Mouse (Mus musculus) hindbrain, embryonic 13.5 days (tissue): ENCODE data around the gene Pax9. TPM values are rescaled to one million over a fixed set of nuclear protein-coding genes. Genes with fewer than 3 reads are reported as not detected.
A peak's percentile ranks its signal among the peaks of the same experiment; 100 is the strongest.

Source experiments
- ATAC-seq: fragments of 200-750 bp; cut with Nextera tagmentation; 2 replicates; pipeline ENCODE4 v1.8.0; 2017; ENCODE audit warnings: moderate TSS enrichment; ENCODE audit not compliant: low FRiP score
- H3K27ac ChIP-seq: fragments of 300-500 bp; sonication (generic); 2 replicates; pipeline ENCODE4 v1.5.1; 2015; ENCODE audit warnings: inconsistent platforms, mild to moderate bottlenecking, moderate library complexity
- H3K27me3 ChIP-seq: fragments of 300-500 bp; sonication (generic); 2 replicates; pipeline ENCODE4 v1.6.1; 2015; ENCODE audit warnings: mild to moderate bottlenecking, inconsistent platforms
- H3K36me3 ChIP-seq: fragments of 300-500 bp; sonication (generic); 2 replicates; pipeline ENCODE4 v1.6.1; 2015; ENCODE audit warnings: mild to moderate bottlenecking, inconsistent platforms
- H3K4me1 ChIP-seq: fragments of 300-500 bp; sonication (generic); replicated peaks from 2 replicates; pipeline ENCODE4 v1.6.1; 2015; ENCODE audit warnings: inconsistent platforms
- H3K4me2 ChIP-seq: fragments of 300-500 bp; sonication (generic); 2 replicates; pipeline ENCODE4 v1.6.1; 2015; ENCODE audit warnings: inconsistent platforms, mild to moderate bottlenecking, moderate library complexity
- H3K4me3 ChIP-seq: fragments of 300-500 bp; sonication (generic); 2 replicates; pipeline ENCODE4 v1.5.1; 2015; ENCODE audit warnings: mild to moderate bottlenecking, inconsistent platforms
- H3K9ac ChIP-seq: fragments of 300-500 bp; sonication (generic); 2 replicates; pipeline ENCODE4 v1.6.1; 2015; ENCODE audit warnings: mild to moderate bottlenecking, inconsistent platforms
- H3K9me3 ChIP-seq: fragments of 300-500 bp; sonication (generic); 2 replicates; pipeline ENCODE4 v1.6.1; 2016; ENCODE audit warnings: inconsistent platforms
- WGBS: fragments of 180-500 bp; shearing (Covaris S2); methylation state at CpG from one replicate; pipeline ENCODE4 v1.1.7; 2015; 5-methylcytosine and 5-hydroxymethylcytosine counted together
- polyA plus RNA-seq: library from polyadenylated mRNA; unstranded; fragments of >200 nt; fragmentation: Nextera tagmentation; extraction: Ambion mirVana; gene quantifications from 2 replicates; pipeline ENCODE4 v1.2.1, GENCODE M21; 2015

Pax9 gene
- polyA plus RNA-seq = 0.05 and 0.23 TPM in 2 replicates

DNA sequence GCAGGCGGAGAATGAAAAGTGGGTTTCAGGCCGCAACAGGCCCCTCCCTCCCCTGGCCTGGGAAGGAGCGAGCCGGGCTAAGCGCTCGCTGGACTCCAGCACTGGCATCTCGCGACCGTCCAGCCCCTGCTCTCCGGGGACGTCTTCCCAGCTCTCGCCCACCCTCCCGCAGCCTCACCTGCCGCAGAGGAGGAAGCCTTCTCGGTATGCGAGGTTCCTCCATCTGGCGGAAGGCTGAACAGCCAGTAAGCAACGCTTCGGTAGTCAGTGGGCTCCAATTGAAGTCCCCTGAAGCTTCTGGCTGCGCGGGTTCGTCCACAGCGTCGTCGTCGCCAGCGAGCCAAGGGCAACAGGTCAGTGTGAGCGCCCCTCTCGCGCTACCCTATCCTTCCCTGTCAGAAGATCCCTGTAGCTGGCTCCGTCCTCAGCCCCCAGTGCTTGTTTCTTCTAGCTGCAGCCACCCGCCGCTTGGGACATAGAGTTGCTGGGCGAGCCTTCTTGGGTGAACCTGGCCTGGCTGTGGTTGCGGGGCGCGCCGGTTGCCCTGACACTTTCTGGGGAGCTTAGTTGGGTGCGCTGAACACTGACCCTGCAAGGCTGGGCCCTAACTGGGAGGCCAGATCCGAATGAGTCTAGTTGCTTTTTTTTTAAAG is at the start of gene Pax9:
Pax9 (plus strand) TSS at position 341 of the 653 bp plus-strand sequence.
- no peak within 1 kb of the TSS for H3K9ac ChIP-seq
- no peaks in the 10 kb centered on the region for H3K9me3 ChIP-seq
- no peak within 1 kb of the TSS; the same call in 1 of the 2 replicates for H3K4me3 ChIP-seq
- H3K4me2 ChIP-seq = no peak within 1 kb of the TSS
- under 1% methylated on average over 39 of the region's 40 CpGs for WGBS
- H3K27me3 ChIP-seq = peaks cover 99% of the 10 kb centered on the region
- H3K4me1 ChIP-seq = peaks cover 17% of the 10 kb centered on the region
- no peak within 1 kb of the TSS for H3K27ac ChIP-seq
- no peak for ATAC-seq
- H3K36me3 ChIP-seq = no peaks in the 10 kb centered on the region

DNA sequence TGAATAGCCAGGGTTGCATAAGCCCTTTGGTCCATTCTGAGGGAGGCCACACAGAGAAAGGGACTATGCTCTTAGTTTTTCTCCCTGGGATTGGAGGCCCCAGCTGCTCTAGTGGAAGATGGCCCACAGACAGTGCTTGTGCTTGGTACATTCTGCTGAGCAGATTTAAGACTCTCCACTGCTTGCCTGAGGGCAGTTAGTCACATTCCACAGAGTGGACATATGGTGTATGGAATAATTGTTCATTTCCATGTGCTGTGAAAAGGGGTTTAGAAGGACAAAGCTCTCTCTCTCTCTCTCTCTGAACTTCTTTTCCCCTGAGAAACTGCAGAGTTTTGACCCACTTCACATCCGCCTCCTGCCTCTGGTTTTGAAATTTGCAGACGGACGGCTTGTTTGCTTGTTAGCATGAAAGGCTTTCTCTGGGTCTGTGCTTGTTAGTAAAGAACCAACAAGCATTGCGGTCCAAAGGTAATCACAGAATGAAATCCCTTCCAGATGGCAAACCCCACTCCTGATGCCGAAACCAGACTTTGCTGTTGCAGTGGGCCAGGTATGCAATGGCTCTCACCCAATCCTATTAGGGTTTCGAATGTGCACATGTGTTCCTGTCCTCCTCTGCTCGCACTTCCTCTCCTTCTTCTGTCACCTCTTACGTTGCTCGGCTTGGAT is 22.0 kb upstream of the Pax9 start:
- H3K9ac ChIP-seq = no peak overlapping the region
- H3K4me1 ChIP-seq = no peaks in the 10 kb centered on the region
- no peak for ATAC-seq
- no peaks in the 10 kb centered on the region for H3K36me3 ChIP-seq
- peaks cover 3% of the 10 kb centered on the region; the same call in 1 of the 2 replicates for H3K27me3 ChIP-seq
- 84% methylated on average over 9 of the region's 9 CpGs for WGBS
- no peak overlapping the region for H3K27ac ChIP-seq
- no peak overlapping the region for H3K4me2 ChIP-seq
- H3K9me3 ChIP-seq = no peaks in the 10 kb centered on the region
- no peak overlapping the region for H3K4me3 ChIP-seq

DNA sequence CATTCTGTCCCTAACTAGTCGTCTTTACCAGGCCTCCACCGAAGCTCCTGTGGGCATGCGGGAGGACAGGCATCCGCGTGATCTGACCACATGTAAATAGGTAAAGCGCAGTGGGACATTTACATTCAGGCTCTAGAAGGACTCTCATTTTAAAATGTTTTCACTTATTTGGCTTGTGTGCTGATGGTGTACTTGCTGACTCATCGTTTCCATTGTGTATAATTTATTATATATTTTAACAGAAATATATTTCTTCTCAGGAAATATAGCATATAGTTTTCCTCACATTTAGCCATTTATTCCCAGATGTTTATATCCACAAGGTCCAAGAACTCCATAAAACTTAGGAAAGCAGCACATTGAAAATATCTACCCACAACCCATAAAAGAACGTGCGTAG is 20.8 kb upstream of the Pax9 start:
- Histone ChIP-seq H3K36me3 (no peaks in the 10 kb centered on the region), H3K27me3 (peaks cover 10% of the 10 kb centered on the region; the same call in 1 of the 2 replicates), H3K4me1 (no peaks in the 10 kb centered on the region), H3K9me3 (no peaks in the 10 kb centered on the region), H3K9ac (no peak overlapping the region), H3K27ac (no peak overlapping the region), H3K4me2 (no peak overlapping the region), H3K4me3 (no peak overlapping the region)
- WGBS = 94% methylated on average over 9 of the region's 9 CpGs
- ATAC-seq = no peak

- Histone ChIP-seq H3K27ac (no peak overlapping the region), H3K9ac (no peak overlapping the region), H3K4me1 (no peaks in the 10 kb centered on the region), H3K36me3 (no peaks in the 10 kb centered on the region), H3K4me2 (no peak overlapping the region), H3K4me3 (no peak overlapping the region), H3K9me3 (no peaks in the 10 kb centered on the region), H3K27me3 (peaks cover 44% of the 10 kb centered on the region)
- 33% methylated on average over 3 of the region's 3 CpGs for WGBS
- no peak for ATAC-seq
Observed at GRCm38 (mm10) chr12:56674726-56675125, 16.8 kb upstream of the Pax9 start.

DNA sequence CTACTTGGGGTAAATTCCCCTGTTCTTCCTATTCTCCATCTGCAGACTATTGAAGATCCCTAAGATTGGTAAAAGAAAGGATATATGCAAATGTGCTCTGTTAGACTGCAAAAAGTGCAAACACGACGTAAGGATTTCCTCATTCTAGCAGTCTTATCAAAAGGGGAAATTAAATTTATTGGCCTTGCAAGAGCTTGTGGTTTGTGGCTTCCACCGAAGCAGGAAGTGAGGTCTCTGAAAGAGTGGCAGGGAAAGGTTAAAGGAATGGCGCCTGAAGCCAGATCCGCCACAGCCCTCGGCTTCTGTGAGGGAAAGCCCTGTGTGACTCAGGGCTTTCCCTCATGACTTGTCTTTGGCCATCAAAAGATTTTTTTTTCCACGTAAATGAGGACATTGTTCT is 13.9 kb upstream of the Pax9 start:
- no peak overlapping the region for H3K27ac ChIP-seq
- 73% methylated on average over 7 of the region's 7 CpGs for WGBS
- H3K36me3 ChIP-seq = no peaks in the 10 kb centered on the region
- ATAC-seq = no peak
- H3K4me1 ChIP-seq = peaks cover 7% of the 10 kb centered on the region
- no peak overlapping the region for H3K4me3 ChIP-seq
- no peak overlapping the region for H3K9ac ChIP-seq
- H3K4me2 ChIP-seq = no peak overlapping the region
- peaks cover 73% of the 10 kb centered on the region for H3K27me3 ChIP-seq
- no peaks in the 10 kb centered on the region for H3K9me3 ChIP-seq

- H3K36me3 ChIP-seq = no peaks in the 10 kb centered on the region
- H3K27ac ChIP-seq = no peak overlapping the region
- peak overlapping the region; percentile 64 for H3K4me2 ChIP-seq
- H3K9me3 ChIP-seq = no peaks in the 10 kb centered on the region
- peak overlapping the region; percentile 61; the same call in 1 of the 2 replicates for H3K9ac ChIP-seq
- ATAC-seq = peak; percentile 76
- H3K4me1 ChIP-seq = peaks cover 7% of the 10 kb centered on the region
- 1% methylated on average over 38 of the region's 38 CpGs for WGBS
- H3K4me3 ChIP-seq = peak overlapping the region; percentile 37
- peaks cover 96% of the 10 kb centered on the region for H3K27me3 ChIP-seq
Observed at GRCm38 (mm10) chr12:56681096-56681811, 10.3 kb upstream of the Pax9 start.

DNA sequence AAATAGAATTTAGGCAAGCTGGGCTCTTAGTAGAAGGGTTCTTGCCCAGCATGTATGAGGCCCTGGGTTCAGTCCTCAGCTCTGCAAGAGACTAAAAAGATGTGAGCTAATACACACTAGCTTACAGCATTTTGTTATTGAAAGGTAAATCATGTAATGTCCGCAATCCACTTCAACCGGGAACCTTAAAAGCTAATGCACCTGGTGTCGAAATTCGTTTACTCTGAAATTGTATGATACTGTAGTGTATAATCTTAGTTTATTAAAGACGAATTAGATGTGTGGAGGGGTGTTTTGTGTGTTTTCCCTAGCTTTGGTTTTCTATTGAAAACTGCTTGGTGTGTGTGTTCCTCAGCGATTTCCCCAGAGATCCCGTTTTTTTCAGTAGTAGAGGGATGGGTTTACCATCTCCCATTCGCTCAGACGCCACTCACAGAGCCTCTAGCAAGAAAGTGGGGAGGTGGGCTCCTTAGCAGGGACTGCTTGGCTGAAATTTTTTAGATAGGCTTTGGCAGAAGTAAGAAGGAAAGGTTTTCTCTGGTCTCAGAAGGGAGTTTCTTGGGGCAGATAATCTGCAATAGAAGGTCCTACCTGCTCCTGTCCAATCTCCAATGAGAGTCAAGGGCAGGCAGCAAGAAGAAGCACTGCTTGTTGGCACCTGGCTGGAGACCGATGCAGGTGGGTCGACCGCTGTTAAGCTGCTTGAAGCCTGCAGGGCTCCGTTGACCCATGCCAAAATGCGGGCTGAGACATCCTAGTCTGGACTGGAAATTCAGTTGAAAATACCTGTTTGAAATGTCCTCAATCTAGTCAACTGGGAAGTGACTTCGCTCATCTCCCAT is 3.7 kb upstream of the Pax9 start:
- H3K9me3 ChIP-seq = no peaks in the 10 kb centered on the region
- WGBS = 6% methylated on average over 15 of the region's 15 CpGs
- ATAC-seq = no peak
- H3K27me3 ChIP-seq = peaks cover 99% of the 10 kb centered on the region
- H3K36me3 ChIP-seq = no peaks in the 10 kb centered on the region
- H3K4me3 ChIP-seq = no peak overlapping the region
- H3K9ac ChIP-seq = no peak overlapping the region
- 0 out of 2 replicates have a peak, but pooled peaks cover 2% of the 10 kb centered on the region for H3K4me1 ChIP-seq
- no peak overlapping the region for H3K4me2 ChIP-seq
- H3K27ac ChIP-seq = no peak overlapping the region

- H3K27me3 ChIP-seq = peaks cover 99% of the 10 kb centered on the region
- no peaks in the 10 kb centered on the region for H3K9me3 ChIP-seq
- no peak overlapping the region for H3K4me2 ChIP-seq
- 0 out of 2 replicates have a peak, but pooled peaks cover 2% of the 10 kb centered on the region for H3K4me1 ChIP-seq
- no peak overlapping the region for H3K9ac ChIP-seq
- no peak for ATAC-seq
- H3K4me3 ChIP-seq = no peak overlapping the region
- H3K27ac ChIP-seq = no peak overlapping the region
- 6% methylated on average over 10 of the region's 10 CpGs for WGBS
- H3K36me3 ChIP-seq = no peaks in the 10 kb centered on the region
Observed at GRCm38 (mm10) chr12:56688482-56688840, 3.1 kb upstream of the Pax9 start.

DNA sequence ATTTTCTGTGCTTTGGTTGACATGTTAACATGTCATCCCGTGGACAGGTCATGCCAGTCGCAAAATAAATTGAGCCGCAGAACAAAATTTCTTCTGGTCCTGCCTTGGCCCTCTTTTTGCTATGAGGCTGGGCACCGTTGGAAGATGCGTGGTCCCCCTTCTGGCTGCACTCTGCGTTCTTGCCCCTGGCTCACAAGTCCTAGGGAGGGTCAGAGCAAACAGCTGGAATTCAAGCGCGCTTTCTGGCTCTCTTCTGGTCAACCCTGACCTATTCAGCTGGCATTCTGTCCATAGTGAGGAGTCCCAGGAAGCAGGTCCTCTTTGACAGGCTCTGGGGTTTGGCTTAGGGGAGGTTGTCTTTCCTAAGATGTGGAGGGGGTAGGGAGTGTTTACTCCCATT is 2.6 kb upstream of the Pax9 start:
- Histone ChIP-seq H3K4me1 (0 out of 2 replicates have a peak, but pooled peaks cover 2% of the 10 kb centered on the region), H3K9ac (no peak overlapping the region), H3K27me3 (peaks cover 99% of the 10 kb centered on the region), H3K27ac (no peak overlapping the region), H3K4me3 (no peak overlapping the region), H3K9me3 (no peaks in the 10 kb centered on the region), H3K4me2 (no peak overlapping the region), H3K36me3 (no peaks in the 10 kb centered on the region)
- 3% methylated on average over 8 of the region's 8 CpGs for WGBS
- no peak for ATAC-seq

DNA sequence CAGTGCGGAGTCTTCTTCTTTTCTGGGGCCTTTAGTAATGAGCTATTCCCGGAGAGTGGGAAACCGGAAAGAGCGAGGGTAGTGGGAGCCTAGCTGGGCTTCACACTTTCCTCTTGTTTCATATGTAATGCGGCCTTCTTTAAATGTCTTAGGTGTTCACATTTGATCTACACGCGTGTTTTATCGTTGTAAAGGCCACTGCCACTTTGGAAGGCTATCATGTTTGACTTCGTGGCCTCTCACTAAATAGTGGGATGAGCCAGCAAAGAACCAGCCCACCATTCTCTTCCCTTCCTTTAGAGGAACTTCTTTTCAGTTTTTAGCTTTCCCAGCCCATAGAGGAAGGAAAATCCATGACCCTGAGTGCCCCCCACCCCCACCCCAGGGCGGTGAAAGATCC is 2.2 kb upstream of the Pax9 start:
- Histone ChIP-seq H3K4me1 (0 out of 2 replicates have a peak, but pooled peaks cover 2% of the 10 kb centered on the region), H3K4me2 (no peak overlapping the region), H3K4me3 (no peak overlapping the region), H3K27ac (no peak overlapping the region), H3K27me3 (peaks cover 99% of the 10 kb centered on the region), H3K9me3 (no peaks in the 10 kb centered on the region), H3K9ac (no peak overlapping the region), H3K36me3 (no peaks in the 10 kb centered on the region)
- WGBS = 4% methylated on average over 10 of the region's 10 CpGs
- ATAC-seq = no peak

DNA sequence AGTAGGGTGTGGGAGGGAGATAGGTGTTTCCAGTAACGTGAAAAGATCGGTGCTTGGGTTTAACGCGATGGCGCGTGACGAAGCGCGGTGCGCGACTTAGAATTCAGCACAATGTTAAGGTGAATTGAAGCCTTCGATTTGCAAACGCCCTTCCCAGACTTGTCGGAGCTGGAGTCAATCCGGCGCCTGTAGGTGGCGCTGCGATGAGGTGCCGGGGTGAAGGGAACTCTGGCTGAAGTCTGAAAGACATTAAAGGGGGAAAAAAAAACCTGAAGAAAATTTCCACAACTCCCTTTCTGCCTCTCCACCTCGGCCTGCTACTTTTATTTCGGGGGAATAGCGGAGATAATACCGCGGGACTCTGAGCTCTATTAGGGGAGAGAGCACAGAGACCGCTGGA is 1.8 kb upstream of the Pax9 start:
- WGBS = under 1% methylated on average over 25 of the region's 25 CpGs
- Histone ChIP-seq H3K4me1 (0 out of 2 replicates have a peak, but pooled peaks cover 2% of the 10 kb centered on the region), H3K27me3 (peaks cover 99% of the 10 kb centered on the region), H3K9me3 (no peaks in the 10 kb centered on the region), H3K4me2 (no peak overlapping the region), H3K4me3 (no peak overlapping the region), H3K27ac (no peak overlapping the region), H3K9ac (no peak overlapping the region), H3K36me3 (no peaks in the 10 kb centered on the region)
- 0 out of 2 replicates have a peak, but pooled peaks have one; percentile 31 for ATAC-seq

- no peak for ATAC-seq
- H3K27me3 ChIP-seq = peaks cover 99% of the 10 kb centered on the region
- no peak overlapping the region for H3K4me3 ChIP-seq
- 3% methylated on average over 16 of the region's 16 CpGs for WGBS
- peaks cover 5% of the 10 kb centered on the region; the same call in 1 of the 2 replicates for H3K4me1 ChIP-seq
- no peak overlapping the region for H3K4me2 ChIP-seq
- no peak overlapping the region for H3K9ac ChIP-seq
- no peak overlapping the region for H3K27ac ChIP-seq
- H3K9me3 ChIP-seq = no peaks in the 10 kb centered on the region
- no peaks in the 10 kb centered on the region for H3K36me3 ChIP-seq
Observed at GRCm38 (mm10) chr12:56690366-56690765, 1.2 kb upstream of the Pax9 start.
